Mouse (Mus musculus): ENCODE measurements around the gene Stox2. TPM values are rescaled to one million over a fixed set of nuclear protein-coding genes. Genes with fewer than 3 reads are reported as not detected.

Stox2 gene
- polyA plus RNA-seq, 1 experiment from 2014 or later: 36.9 TPM

DNA sequence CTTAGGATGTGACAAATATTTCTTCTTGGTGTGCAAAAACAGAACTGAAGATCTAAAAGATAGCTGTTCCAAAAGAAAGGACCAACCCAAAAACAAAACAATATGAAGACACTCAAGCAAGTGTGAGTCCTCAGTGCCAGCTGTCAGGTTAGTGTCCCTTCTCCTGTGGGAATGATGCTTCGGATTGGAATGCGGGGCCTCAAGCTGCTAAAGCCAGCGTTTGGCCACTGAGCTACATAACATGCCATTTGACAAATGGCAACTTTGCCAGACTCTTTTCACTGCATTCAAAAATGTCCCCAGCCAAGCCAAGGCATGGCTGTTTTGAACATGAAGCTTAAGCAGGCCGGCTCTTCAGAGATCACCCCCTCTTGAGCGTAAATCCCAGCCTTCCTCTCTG, 124.9 kb downstream of the Stox2 start:
- Histone ChIP-seq H3K27me3 (ENCODE audit: control insufficient read depth, insufficient read depth, low read length) (no peaks in the 10 kb centered on the region), H3K4me2 (replicated peaks; ENCODE audit: low read depth, low read length) (no peak overlapping the region), H3K36me3 (ENCODE audit: control insufficient read depth, insufficient read depth, low read length) (no peaks in the 10 kb centered on the region), H3K9ac (ENCODE audit: low read depth, low read length) (no peak overlapping the region), H3K9me3 (ENCODE audit: control insufficient read depth, low read length) (no peaks in the 10 kb centered on the region), H3K4me3 (ENCODE audit: low read depth, low read length) (no peak overlapping the region), H3K27ac (ENCODE audit: low read depth, low read length) (no peak overlapping the region), H3K4me1 (replicated peaks; ENCODE audit: control insufficient read depth, insufficient read depth, low read length) (0 out of 2 replicates have a peak, but pooled peaks cover 2% of the 10 kb centered on the region)
- 27% methylated on average over 5 of the region's 5 CpGs for WGBS
- ATAC-seq (ENCODE audit: low FRiP score): no peak
- no peak for DNase-seq (ENCODE audit: low spot score)

DNA sequence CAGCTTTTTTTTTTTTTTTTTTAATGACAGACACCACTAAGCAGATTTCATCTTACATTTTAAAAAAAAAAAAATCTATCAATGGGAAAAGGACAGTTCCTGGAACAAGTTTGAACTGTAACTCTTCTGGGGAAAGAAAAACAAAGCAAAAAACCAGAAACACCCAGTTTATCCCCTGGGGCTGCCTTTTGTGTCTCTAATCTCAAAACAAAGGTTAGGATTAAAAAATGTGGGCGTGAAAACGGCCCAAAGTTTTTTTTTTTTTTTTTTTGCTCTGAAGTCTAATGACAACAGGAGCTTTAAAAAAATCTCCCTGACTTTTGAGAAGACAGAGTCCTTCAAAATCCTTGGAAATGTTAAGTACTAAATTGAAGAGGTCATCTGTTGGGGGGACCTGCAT, 125.5 kb downstream of the Stox2 start:
- no peak overlapping the region for H3K4me3 ChIP-seq (ENCODE audit: low read depth, low read length)
- no peak overlapping the region for H3K9ac ChIP-seq (ENCODE audit: low read depth, low read length)
- no peak overlapping the region for H3K4me2 ChIP-seq (replicated peaks; ENCODE audit: low read depth, low read length)
- 16% methylated on average over 2 of the region's 2 CpGs for WGBS
- DNase-seq (ENCODE audit: low spot score): no peak
- no peak overlapping the region for H3K27ac ChIP-seq (ENCODE audit: low read depth, low read length)
- ATAC-seq (ENCODE audit: low FRiP score): no peak
- no peaks in the 10 kb centered on the region for H3K27me3 ChIP-seq (ENCODE audit: control insufficient read depth, insufficient read depth, low read length)
- no peaks in the 10 kb centered on the region for H3K36me3 ChIP-seq (ENCODE audit: control insufficient read depth, insufficient read depth, low read length)
- H3K4me1 ChIP-seq (replicated peaks; ENCODE audit: control insufficient read depth, insufficient read depth, low read length): 0 out of 2 replicates have a peak, but pooled peaks cover 2% of the 10 kb centered on the region
- H3K9me3 ChIP-seq (ENCODE audit: control insufficient read depth, low read length): no peaks in the 10 kb centered on the region

DNA sequence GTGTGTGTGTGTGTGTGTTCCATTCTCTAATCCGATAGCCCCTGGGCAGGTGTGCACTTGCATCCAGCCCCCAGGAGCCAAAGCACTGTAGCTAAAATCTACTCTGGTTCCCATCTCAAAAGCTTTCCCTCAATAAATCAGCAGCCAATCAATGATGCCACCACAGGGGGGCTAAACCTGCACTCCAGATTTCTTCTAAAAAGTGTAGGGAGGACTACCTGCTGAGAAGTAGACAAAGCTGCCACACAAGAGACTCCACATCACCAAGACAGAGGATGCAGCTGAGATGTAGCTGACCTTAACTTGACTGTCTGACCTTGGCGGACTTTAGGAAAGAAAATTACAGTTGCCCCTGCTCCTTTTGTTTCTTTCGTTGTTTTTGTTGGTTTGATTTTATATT, 127.7 kb downstream of the Stox2 start:
- DNase-seq (ENCODE audit: low spot score) (no peak), ATAC-seq (ENCODE audit: low FRiP score) (no peak)
- Histone ChIP-seq H3K36me3 (ENCODE audit: control insufficient read depth, insufficient read depth, low read length) (no peaks in the 10 kb centered on the region), H3K4me2 (replicated peaks; ENCODE audit: low read depth, low read length) (no peak overlapping the region), H3K4me3 (ENCODE audit: low read depth, low read length) (no peak overlapping the region), H3K4me1 (replicated peaks; ENCODE audit: control insufficient read depth, insufficient read depth, low read length) (no peaks in the 10 kb centered on the region), H3K9ac (ENCODE audit: low read depth, low read length) (no peak overlapping the region), H3K27me3 (ENCODE audit: control insufficient read depth, insufficient read depth, low read length) (no peaks in the 10 kb centered on the region), H3K9me3 (ENCODE audit: control insufficient read depth, low read length) (no peaks in the 10 kb centered on the region), H3K27ac (ENCODE audit: low read depth, low read length) (no peak overlapping the region)
- 67% methylated on average over 3 of the region's 3 CpGs for WGBS

DNA sequence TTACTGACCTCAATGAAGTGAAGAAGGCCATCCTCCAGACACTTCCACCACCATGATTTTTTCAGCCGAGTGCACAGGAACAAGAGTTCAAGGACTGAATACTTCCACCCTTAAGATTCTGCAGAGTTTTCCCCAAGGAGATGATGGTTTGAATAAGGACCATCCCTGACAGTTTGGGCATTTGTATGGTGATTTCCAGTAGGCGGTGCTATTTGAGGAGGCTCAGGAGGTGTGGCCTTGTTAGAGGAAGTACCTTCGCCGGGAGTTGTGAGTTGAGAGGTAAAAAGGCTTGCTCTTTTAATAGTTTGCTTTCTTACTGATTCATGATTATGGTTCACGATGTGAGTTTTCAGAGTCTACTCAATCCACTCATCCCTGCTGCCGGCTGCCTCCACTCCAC, 138.0 kb downstream of the Stox2 start:
- Histone ChIP-seq H3K9ac (ENCODE audit: low read depth, low read length) (no peak overlapping the region), H3K27ac (ENCODE audit: low read depth, low read length) (no peak overlapping the region), H3K4me2 (replicated peaks; ENCODE audit: low read depth, low read length) (no peak overlapping the region), H3K9me3 (ENCODE audit: control insufficient read depth, low read length) (no peaks in the 10 kb centered on the region), H3K4me3 (ENCODE audit: low read depth, low read length) (no peak overlapping the region), H3K4me1 (replicated peaks; ENCODE audit: control insufficient read depth, insufficient read depth, low read length) (no peaks in the 10 kb centered on the region), H3K36me3 (ENCODE audit: control insufficient read depth, insufficient read depth, low read length) (no peaks in the 10 kb centered on the region), H3K27me3 (ENCODE audit: control insufficient read depth, insufficient read depth, low read length) (no peaks in the 10 kb centered on the region)
- WGBS: 95% methylated on average over 6 of the region's 6 CpGs
- no peak for DNase-seq (ENCODE audit: low spot score)
- ATAC-seq (ENCODE audit: low FRiP score): no peak

DNA sequence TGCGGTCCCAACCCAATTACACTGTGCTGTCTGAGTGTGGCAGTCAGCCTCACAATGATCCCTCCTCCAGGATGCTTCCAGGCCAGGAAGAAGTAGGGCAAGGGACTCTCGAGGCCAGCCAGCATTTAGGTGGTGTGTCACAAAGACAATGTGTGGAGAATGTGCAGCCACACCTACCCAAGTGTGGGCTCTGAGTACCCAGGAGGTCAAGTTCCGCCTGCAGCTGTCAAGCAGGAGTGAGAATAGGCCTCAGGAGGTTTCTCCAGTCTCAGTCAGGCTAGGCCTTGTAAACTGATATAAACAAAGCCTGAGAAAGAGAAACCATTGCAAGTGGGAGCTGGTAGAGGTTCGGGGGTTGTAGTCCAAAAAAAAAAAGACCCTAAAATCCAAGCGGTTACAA, 139.8 kb downstream of the Stox2 start:
- WGBS: 80% methylated on average over 5 of the region's 5 CpGs
- H3K27me3 ChIP-seq (ENCODE audit: control insufficient read depth, insufficient read depth, low read length): no peaks in the 10 kb centered on the region
- H3K36me3 ChIP-seq (ENCODE audit: control insufficient read depth, insufficient read depth, low read length): no peaks in the 10 kb centered on the region

DNA sequence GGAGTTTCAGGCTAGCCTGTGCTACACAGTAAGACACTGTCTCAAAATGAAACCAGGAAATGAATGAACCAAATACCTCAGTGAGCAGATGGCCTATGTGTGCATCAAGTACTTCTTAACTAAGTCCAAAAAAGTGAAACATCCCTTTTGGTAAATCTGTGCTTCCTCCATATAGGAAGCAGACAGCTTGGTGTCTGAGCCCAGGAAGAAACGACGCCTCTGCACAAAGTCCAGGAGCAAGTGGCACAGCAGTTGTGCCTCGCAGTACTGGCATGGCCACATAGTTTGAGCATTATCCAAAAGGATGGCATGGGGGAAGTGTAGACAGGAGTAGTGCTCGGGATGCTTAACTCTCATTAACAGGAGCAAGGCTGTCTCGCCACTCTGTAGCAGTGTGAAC, 140.3 kb downstream of the Stox2 start:
- Histone ChIP-seq H3K4me2 (replicated peaks; ENCODE audit: low read depth, low read length) (no peak overlapping the region), H3K27me3 (ENCODE audit: control insufficient read depth, insufficient read depth, low read length) (no peaks in the 10 kb centered on the region), H3K27ac (ENCODE audit: low read depth, low read length) (no peak overlapping the region), H3K4me1 (replicated peaks; ENCODE audit: control insufficient read depth, insufficient read depth, low read length) (no peaks in the 10 kb centered on the region), H3K36me3 (ENCODE audit: control insufficient read depth, insufficient read depth, low read length) (no peaks in the 10 kb centered on the region), H3K9me3 (ENCODE audit: control insufficient read depth, low read length) (no peaks in the 10 kb centered on the region), H3K4me3 (ENCODE audit: low read depth, low read length) (no peak overlapping the region), H3K9ac (ENCODE audit: low read depth, low read length) (no peak overlapping the region)
- WGBS: 93% methylated on average over 5 of the region's 5 CpGs
- DNase-seq (ENCODE audit: low spot score) (no peak), ATAC-seq (ENCODE audit: low FRiP score) (no peak)

More for the DNA sequence above, 139.8 kb downstream of the Stox2 start:
- H3K9me3 ChIP-seq (ENCODE audit: control insufficient read depth, low read length): no peaks in the 10 kb centered on the region
- H3K4me3 ChIP-seq (ENCODE audit: low read depth, low read length): no peak overlapping the region
- DNase-seq (ENCODE audit: low spot score): no peak
- no peak for ATAC-seq (ENCODE audit: low FRiP score)
- no peak overlapping the region for H3K4me2 ChIP-seq (replicated peaks; ENCODE audit: low read depth, low read length)
- H3K27ac ChIP-seq (ENCODE audit: low read depth, low read length): no peak overlapping the region
- no peaks in the 10 kb centered on the region for H3K4me1 ChIP-seq (replicated peaks; ENCODE audit: control insufficient read depth, insufficient read depth, low read length)
- no peak overlapping the region for H3K9ac ChIP-seq (ENCODE audit: low read depth, low read length)

DNA sequence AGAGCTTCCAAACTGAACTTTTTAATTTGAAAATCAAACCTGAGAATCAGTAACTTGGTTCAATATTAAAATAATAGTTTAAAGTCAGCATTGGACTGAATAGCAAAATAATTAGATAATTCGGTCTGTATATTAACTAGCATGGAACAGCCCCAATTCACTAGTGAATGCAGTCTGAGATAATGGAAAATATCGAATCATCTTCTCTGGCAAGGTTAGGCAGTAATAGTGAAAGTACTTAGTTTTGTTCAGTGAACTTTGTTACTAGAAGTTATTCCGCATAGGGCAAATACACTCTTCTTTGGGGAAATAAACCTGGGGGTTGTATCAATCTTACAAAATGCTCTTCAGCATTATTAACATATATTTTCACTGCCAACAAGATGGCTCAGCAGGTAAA, 147.7 kb downstream of the Stox2 start:
- WGBS: 97% methylated on average over 3 of the region's 3 CpGs
- no peak overlapping the region for H3K9ac ChIP-seq (ENCODE audit: low read depth, low read length)
- no peak for DNase-seq (ENCODE audit: low spot score)

DNA sequence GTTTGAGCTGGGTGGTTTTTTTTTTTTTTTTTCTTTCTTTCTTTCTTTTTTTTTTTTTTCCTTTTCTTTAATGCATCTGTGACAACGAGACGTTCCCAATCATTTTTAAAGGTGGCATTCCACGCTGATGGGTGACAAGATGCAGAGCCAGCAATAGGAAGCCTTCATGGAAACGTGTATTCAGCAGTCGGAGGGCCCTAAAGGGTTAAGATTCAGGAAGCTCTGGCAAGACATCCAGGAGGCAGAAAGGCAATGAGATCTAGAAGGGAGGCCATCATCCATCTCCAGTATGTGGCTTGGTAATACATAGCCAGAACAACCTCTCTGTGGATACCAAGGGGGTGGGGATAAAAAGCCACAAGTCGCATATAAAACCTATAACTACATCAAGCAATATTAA, 156.5 kb downstream of the Stox2 start:
- H3K36me3 ChIP-seq (ENCODE audit: control insufficient read depth, insufficient read depth, low read length): no peaks in the 10 kb centered on the region
- DNase-seq (ENCODE audit: low spot score) (peak; percentile 63), ATAC-seq (ENCODE audit: low FRiP score) (no peak)
- 8% methylated on average over 6 of the region's 6 CpGs for WGBS
- peak overlapping the region; percentile 99; the same call in 1 of the 2 replicates for H3K27ac ChIP-seq (ENCODE audit: low read depth, low read length)
- peak overlapping the region; percentile 99 for H3K9ac ChIP-seq (ENCODE audit: low read depth, low read length)
- no peaks in the 10 kb centered on the region for H3K4me1 ChIP-seq (replicated peaks; ENCODE audit: control insufficient read depth, insufficient read depth, low read length)
- peak overlapping the region; percentile 82 for H3K4me3 ChIP-seq (ENCODE audit: low read depth, low read length)
- H3K27me3 ChIP-seq (ENCODE audit: control insufficient read depth, insufficient read depth, low read length): no peaks in the 10 kb centered on the region
- H3K4me2 ChIP-seq (replicated peaks; ENCODE audit: low read depth, low read length): peak overlapping the region; percentile 83
- no peaks in the 10 kb centered on the region for H3K9me3 ChIP-seq (ENCODE audit: control insufficient read depth, low read length)

More for the DNA sequence above, 147.7 kb downstream of the Stox2 start:
- Histone ChIP-seq H3K36me3 (ENCODE audit: control insufficient read depth, insufficient read depth, low read length) (no peaks in the 10 kb centered on the region), H3K4me3 (ENCODE audit: low read depth, low read length) (no peak overlapping the region), H3K27me3 (ENCODE audit: control insufficient read depth, insufficient read depth, low read length) (no peaks in the 10 kb centered on the region), H3K4me2 (replicated peaks; ENCODE audit: low read depth, low read length) (no peak overlapping the region), H3K9me3 (ENCODE audit: control insufficient read depth, low read length) (no peaks in the 10 kb centered on the region), H3K27ac (ENCODE audit: low read depth, low read length) (no peak overlapping the region), H3K4me1 (replicated peaks; ENCODE audit: control insufficient read depth, insufficient read depth, low read length) (no peaks in the 10 kb centered on the region)
- no peak for ATAC-seq (ENCODE audit: low FRiP score)

DNA sequence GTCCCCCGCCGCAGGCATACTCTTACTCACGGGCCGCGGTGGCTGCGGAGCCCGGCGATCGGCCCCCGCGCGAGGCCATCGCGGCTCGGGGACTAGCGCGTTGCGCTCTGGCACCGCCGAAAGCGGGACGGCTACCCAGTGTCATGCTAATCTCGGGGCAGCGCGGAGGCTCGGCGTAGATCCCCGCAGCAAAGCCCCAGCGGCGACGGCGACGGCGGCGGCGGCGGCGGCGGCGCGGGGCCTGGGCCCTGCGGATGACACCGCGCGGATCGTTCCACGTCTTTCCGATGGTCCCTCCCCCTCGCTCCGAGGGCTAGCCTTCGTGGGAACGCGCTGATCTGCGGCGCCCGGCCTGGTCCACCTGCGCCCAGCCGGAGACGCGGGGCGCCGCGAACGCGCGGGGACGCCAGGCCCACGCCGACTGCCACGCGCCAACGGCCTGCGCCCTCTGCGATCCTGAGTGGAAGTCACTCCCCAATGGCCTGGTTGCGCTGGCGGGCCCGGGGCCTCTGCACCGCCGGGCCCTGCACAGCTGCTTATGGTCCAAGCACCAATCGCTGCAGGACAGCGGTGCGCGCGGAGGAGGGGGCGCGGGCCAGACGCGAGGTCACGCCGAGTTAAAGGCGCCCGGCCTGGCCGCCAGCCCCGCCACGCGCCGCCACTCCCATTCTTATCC, 157.2 kb downstream of the Stox2 start:
- DNase-seq (ENCODE audit: low spot score): peak; percentile 87
- Histone ChIP-seq H3K4me1 (replicated peaks; ENCODE audit: control insufficient read depth, insufficient read depth, low read length) (0 out of 2 replicates have a peak, but pooled peaks cover 2% of the 10 kb centered on the region), H3K9ac (ENCODE audit: low read depth, low read length) (peak overlapping the region; percentile 99), H3K27ac (ENCODE audit: low read depth, low read length) (peak overlapping the region; percentile 99), H3K4me2 (replicated peaks; ENCODE audit: low read depth, low read length) (peak overlapping the region; percentile 83), H3K36me3 (ENCODE audit: control insufficient read depth, insufficient read depth, low read length) (no peaks in the 10 kb centered on the region), H3K9me3 (ENCODE audit: control insufficient read depth, low read length) (no peaks in the 10 kb centered on the region), H3K27me3 (ENCODE audit: control insufficient read depth, insufficient read depth, low read length) (no peaks in the 10 kb centered on the region), H3K4me3 (ENCODE audit: low read depth, low read length) (peak overlapping the region; percentile 82)
- peak; percentile 82 for ATAC-seq (ENCODE audit: low FRiP score)
- WGBS: under 1% methylated on average over 91 of the region's 97 CpGs

Measured in hindbrain, embryonic 11.5 days (tissue).